Mouse (Mus musculus) megakaryocyte, embryonic 14.5 days (primary cell): Measurements from ENCODE around the gene Dph5. TPM values are rescaled to one million over a fixed set of nuclear protein-coding genes. Genes with fewer than 3 reads are reported as not detected.

ENCODE experiments used
- H3K27me3 ChIP-seq: replicated peaks from 2 replicates; pipeline ENCODE3; 2012; ENCODE audit warnings: inconsistent platforms
- H3K36me3 ChIP-seq: replicated peaks from 2 replicates; pipeline ENCODE3; 2012; ENCODE audit warnings: low read length, inconsistent platforms, mixed read lengths
- H3K4me1 ChIP-seq: 2 replicates; pipeline ENCODE4 v1.6.1; 2012; ENCODE audit warnings: inconsistent platforms
- H3K4me3 ChIP-seq: replicated peaks from 2 replicates; pipeline ENCODE3; 2012; ENCODE audit warnings: moderate library complexity, mild to moderate bottlenecking, inconsistent platforms
- H3K9me3 ChIP-seq: 2 replicates; pipeline ENCODE4 v1.6.1; 2012; ENCODE audit warnings: inconsistent platforms
- FLI1 ChIP-seq: IDR thresholded peaks from 2 replicates; pipeline ENCODE4 v1.6.1; 2012; ENCODE audit warnings: low read length, inconsistent platforms, mixed read lengths
- GATA1 ChIP-seq: IDR thresholded peaks from 3 replicates; pipeline ENCODE4 v1.6.1; 2012; ENCODE audit warnings: mixed read lengths, low read length, inconsistent platforms, borderline replicate concordance
- polyA plus RNA-seq: library from polyadenylated mRNA; stranded (reverse); fragments of >175 nt; gene quantifications from 2 replicates; pipeline ENCODE4 v1.2.3, GENCODE M21; 2012; ENCODE audit warnings: low replicate concordance; ENCODE audit not compliant: insufficient read depth

Gene Dph5
- polyA plus RNA-seq, 1 experiment, result 3.7 TPM

DNA sequence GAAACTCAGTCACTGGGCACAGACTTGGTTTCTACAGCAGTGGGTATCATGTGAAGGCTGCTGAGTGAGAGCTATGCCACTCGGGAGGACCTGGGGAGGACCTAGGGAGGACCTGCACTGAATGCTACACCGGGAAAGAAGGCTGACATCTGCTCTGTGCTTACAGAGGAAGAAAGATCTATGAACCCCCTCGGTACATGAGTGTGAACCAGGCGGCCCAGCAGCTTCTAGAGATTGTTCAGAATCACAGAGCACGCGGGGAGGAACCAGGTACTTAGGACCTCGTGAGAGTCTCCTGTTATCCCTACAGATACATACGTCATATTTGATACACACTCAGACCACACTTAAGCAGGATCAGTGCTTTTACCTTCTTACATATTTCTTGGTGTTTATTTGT, 38.9 kb downstream of the Dph5 start:
- peaks cover 14% of the 10 kb centered on the region for H3K4me1 ChIP-seq
- peaks cover 85% of the 10 kb centered on the region for H3K36me3 ChIP-seq
- H3K9me3 ChIP-seq, result no peaks in the 10 kb centered on the region
- no peaks in the 10 kb centered on the region for H3K27me3 ChIP-seq
- no peak for TF ChIP-seq FLI1
- TF ChIP-seq GATA1, result no peak
- H3K4me3 ChIP-seq, result no peak overlapping the region

DNA sequence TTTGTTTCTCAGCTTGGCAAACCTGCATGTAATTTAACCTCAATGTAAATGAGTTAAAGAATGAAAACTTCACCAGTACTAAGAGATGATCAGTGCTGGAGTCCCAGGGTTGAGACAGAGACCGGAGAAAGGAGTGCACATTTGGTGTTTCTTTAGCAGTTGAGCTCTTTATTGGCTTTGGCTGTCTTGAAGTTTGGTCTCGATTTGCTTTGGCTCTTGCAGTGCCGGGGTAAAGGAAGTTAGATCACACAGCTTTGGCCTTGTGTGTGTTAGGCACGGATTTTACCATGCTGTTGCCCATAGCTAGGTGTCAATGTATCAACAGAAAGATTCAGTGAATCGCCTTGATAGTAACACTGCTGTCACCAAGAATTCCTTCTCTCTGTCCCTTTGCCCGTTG, 44.1 kb downstream of the Dph5 start:
- H3K9me3 ChIP-seq, result no peaks in the 10 kb centered on the region
- TF ChIP-seq FLI1 (no peak), GATA1 (no peak)
- H3K4me3 ChIP-seq, result no peak overlapping the region
- peaks cover 85% of the 10 kb centered on the region for H3K36me3 ChIP-seq
- H3K4me1 ChIP-seq, result peaks cover 17% of the 10 kb centered on the region; the same call in 1 of the 2 replicates
- H3K27me3 ChIP-seq, result no peaks in the 10 kb centered on the region

DNA sequence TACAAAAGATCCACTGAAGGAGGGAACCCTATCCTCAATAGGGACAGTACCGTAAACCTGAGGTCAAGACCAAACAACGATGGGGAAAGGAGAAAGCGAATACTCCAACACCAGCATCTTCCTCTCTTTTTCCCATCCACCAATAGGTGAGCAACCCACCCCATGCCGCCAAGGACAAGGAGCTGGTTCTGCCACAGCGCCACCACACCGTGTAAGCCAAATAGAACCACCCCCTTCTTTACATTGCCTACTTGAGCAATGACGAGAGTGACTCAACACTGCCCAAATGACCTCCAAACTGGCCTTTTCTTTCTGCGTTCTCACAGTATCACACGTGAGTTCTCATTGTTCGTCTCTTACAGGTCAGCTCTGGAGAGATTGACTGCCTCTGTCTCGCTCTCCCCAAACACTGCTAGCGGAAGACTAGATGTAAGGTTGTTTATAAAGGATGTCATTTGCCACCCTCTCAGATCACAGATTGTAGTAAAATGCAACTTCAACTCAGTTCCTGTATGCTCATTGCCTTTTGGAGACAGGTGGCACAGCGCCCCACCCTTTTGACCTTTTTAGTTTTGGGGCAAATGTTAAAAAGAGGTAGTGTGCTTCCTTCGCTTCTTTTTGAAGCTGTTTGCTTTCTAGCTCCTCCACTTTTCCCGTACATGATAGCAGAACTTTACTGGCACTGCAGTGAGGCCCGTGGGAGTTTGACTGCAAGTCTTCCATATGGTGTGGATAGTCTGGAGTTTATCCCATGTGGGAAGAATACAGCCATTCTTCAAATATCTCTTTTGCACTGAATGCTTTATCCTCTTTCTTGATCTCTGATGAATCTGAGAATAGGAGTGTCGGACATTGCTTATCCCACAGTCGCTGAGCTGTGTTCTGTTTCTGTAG, 45.9 kb downstream of the Dph5 start:
- peaks cover 21% of the 10 kb centered on the region; the same call in 1 of the 2 replicates for H3K4me1 ChIP-seq
- no peaks in the 10 kb centered on the region for H3K9me3 ChIP-seq
- H3K36me3 ChIP-seq, result peaks cover 83% of the 10 kb centered on the region
- H3K27me3 ChIP-seq, result no peaks in the 10 kb centered on the region
- TF ChIP-seq GATA1 (no peak), FLI1 (no peak)
- H3K4me3 ChIP-seq, result no peak overlapping the region

DNA sequence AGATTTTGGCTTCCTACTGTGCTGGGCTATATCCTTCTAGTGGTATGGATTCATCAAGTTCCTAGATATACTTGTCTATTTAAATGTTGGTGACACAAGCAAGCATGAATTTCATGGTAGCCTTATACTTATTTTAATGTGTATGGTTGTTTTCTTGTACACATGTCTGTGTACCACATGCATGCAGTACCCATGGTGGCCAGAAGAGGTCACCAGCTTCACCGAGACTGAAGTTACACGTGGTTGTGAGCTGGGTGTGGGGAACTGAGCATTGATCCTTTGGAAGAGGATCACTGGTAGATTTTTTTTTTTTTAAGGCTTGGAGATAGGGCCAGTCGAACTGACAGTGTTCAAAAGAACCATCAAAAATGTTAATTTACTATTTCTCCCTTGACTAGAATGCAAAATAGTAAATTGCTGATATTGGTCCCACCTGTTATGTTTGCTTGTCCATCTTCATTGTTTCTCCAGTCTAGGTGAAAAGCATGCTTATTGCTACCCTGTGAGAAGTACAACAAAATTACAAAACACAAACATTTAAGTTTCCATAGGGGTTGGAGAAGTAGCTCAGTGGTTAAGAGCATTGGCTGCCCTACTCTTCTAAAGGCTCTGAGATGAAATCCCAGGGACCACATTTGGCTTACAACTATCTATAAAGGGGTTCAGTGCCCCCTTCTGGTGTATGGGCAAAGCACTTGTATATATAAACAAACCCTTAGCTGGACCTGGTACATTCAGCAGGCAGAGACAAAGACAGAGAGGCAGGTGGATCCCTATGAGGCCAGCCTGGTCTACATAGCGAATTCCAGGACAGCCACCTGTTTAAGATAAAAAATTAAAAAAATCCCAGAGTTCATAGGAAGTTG, 49.3 kb downstream of the Dph5 start:
- peaks cover 21% of the 10 kb centered on the region; the same call in 1 of the 2 replicates for H3K4me1 ChIP-seq
- no peaks in the 10 kb centered on the region for H3K9me3 ChIP-seq
- no peaks in the 10 kb centered on the region for H3K27me3 ChIP-seq
- TF ChIP-seq GATA1 (no peak), FLI1 (no peak)
- H3K4me3 ChIP-seq, result no peak overlapping the region
- peaks cover 86% of the 10 kb centered on the region for H3K36me3 ChIP-seq

DNA sequence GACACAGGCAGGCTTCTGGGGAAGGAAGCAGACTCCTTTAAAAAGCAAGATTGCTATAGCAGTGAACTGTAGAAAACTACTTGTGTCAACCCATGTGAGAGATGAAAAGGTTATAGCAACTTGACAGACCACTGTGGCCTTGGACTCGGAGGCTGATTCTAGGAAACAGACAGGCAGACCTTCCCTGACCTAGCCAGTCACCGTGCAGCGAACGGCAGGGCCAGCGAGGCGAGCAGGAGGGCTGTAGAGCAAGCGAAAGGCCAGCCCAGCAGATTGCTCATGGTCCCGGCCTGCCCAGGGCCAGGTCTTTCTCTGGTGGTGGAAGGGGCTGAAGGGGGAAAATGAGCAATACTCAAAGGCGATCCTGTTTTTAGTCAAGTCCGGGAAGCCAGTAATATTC, 50.2 kb downstream of the Dph5 start:
- TF ChIP-seq FLI1 (no peak), GATA1 (no peak)
- Histone ChIP-seq H3K27me3 (no peaks in the 10 kb centered on the region), H3K4me1 (peaks cover 21% of the 10 kb centered on the region; the same call in 1 of the 2 replicates), H3K4me3 (no peak overlapping the region), H3K36me3 (peaks cover 86% of the 10 kb centered on the region), H3K9me3 (no peaks in the 10 kb centered on the region)

DNA sequence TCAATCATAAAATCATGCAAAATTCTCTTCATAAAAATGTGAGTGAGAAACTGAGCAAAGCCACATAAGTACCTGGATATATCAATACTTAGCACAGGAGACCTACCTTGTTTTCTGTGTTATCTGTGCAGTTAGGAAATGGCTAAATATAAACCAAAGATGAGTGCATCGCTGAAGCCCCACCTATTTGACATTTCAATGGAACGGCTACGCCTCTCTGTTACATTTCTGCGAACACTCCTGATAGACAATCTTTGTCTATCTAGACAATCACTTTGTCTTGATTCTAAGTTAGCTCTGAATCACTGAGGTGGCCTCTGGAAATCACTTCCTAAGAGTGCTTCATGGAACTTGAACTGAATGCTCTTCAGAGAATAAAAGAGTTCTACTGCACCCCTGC, 52.9 kb downstream of the Dph5 start:
- TF ChIP-seq FLI1 (no peak), GATA1 (no peak)
- Histone ChIP-seq H3K27me3 (no peaks in the 10 kb centered on the region), H3K4me1 (peaks cover 11% of the 10 kb centered on the region; the same call in 1 of the 2 replicates), H3K4me3 (no peak overlapping the region), H3K9me3 (no peaks in the 10 kb centered on the region), H3K36me3 (peaks cover 90% of the 10 kb centered on the region)

DNA sequence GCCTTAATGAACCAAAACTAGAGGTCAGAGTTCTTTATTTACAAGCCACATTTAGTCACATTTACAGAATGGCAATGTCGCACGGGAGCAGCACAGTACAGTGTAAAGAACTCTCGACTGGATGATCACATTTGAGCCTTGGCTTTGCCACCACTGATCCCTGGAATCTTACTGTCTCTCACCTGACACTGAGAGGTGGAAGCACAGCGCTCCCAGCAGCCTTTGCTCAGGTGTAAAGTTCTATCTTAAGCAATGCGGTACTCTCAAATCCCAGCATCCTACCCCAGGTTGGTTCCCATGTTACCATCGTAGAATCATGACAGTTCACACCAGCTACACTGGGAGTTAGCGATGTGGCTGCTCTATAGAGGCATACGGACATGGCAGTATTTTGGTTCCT, 53.8 kb downstream of the Dph5 start:
- Histone ChIP-seq H3K27me3 (no peaks in the 10 kb centered on the region), H3K9me3 (no peaks in the 10 kb centered on the region), H3K36me3 (peaks cover 98% of the 10 kb centered on the region), H3K4me3 (no peak overlapping the region), H3K4me1 (peaks cover 10% of the 10 kb centered on the region; the same call in 1 of the 2 replicates)
- TF ChIP-seq GATA1, result no peak
- no peak for TF ChIP-seq FLI1

DNA sequence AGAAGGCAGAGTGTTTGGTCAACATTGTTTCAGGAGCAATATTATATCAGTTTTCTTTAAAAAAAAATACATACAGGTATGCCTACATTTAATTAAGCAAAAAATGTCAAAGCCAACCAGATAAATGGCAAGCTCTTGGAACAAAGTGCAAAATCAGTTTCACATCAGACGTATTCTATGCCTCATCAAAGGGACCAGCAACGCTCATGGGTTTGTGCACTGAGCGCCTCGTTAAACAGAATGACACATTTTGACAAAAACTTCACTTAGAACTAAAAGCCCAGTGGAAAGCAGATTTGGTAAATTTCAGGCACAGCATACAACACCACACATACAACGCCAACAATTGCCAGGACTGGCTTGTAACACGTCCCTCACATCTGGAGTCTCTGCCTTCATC, 56.7 kb downstream of the Dph5 start:
- Histone ChIP-seq H3K4me1 (peaks cover 3% of the 10 kb centered on the region; the same call in 1 of the 2 replicates), H3K4me3 (no peak overlapping the region), H3K27me3 (no peaks in the 10 kb centered on the region), H3K9me3 (no peaks in the 10 kb centered on the region), H3K36me3 (peaks cover 99% of the 10 kb centered on the region)
- no peak for TF ChIP-seq FLI1
- no peak for TF ChIP-seq GATA1

DNA sequence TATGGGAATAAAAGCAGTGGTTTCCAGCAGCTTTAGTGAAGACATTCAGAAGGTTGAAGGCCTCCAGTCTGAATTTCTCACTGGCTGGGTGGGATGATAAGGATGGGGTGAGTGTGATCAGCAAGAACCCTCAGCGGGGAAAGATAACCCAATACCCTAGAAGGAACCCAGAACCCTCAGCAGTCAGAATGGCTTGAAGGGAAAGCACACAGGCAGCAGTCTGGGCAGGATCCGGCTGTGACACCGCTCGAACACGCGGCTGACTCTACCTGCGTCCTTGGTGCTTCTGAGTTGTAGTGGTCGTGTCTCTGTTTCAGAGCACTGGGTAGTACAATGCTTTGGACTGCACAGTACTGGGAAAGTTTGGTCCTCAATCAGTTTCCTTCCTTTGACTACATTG, 58.6 kb downstream of the Dph5 start:
- no peak overlapping the region for H3K4me3 ChIP-seq
- no peaks in the 10 kb centered on the region for H3K9me3 ChIP-seq
- H3K27me3 ChIP-seq, result no peaks in the 10 kb centered on the region
- H3K36me3 ChIP-seq, result peaks cover 100% of the 10 kb centered on the region
- TF ChIP-seq FLI1 (no peak), GATA1 (no peak)
- peaks cover 12% of the 10 kb centered on the region for H3K4me1 ChIP-seq
